In the genomic region with DNA sequence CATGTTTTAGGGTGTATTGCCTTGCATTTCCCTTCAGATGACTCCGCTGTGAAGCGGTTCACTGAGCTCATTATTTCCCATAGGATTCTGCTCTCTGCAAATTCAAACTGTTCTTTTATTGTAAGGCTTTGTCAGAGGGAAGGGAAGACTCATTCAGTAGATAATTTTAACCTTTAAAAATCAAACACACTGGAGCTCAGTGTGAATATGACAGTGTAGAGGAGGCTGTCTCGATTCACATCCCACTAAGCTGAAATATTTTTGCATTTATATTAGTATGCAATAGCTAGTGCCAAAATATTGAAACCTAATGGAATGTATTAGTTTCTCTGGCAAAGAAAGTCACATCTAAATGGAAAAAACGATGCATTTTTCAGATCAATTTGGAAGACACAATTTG, we compare ENCODE assay signal across 21 mouse cellular contexts.
A peak's percentile ranks its signal among the peaks of the same experiment; 100 is the strongest.
DNase-seq lines count a peak whose midpoint lies in the region; ATAC-seq and TF ChIP-seq lines count a peak whose summit lies in the region.
"Had no signal": no experiment of that assay in that cellular context is flagged by ENCODE, and none has a peak within 500 bp of the region (broad histone marks: within the 10 kb centered on the region; RNA-seq: fewer than 3 reads in every experiment).

No protein-coding gene starts in this region.

- H3K27ac ChIP-seq in forebrain, embryonic 16.5 days (ENCODE audit: low read length): no peak overlapping the region
- H3K27ac ChIP-seq in forebrain, embryonic 13.5 days: no peak overlapping the region
- H3K27ac ChIP-seq in hindbrain, embryonic 14.5 days: 0 out of 2 replicates have a peak overlapping the region, but pooled peaks have one; percentile 17
- H3K27ac ChIP-seq in hindbrain, embryonic 13.5 days: no peak overlapping the region
- H3K27ac ChIP-seq in stomach, postnatal 0 days (replicated peaks): no peak overlapping the region
- H3K27ac ChIP-seq: embryonic facial prominence, embryonic 15.5 days; forebrain, embryonic 10.5 days; heart, embryonic 10.5 days; intestine, embryonic 15.5 days had no signal

- no peaks in the 10 kb centered on the region for H3K36me3 ChIP-seq in forebrain, embryonic 16.5 days (ENCODE audit: control insufficient read depth, insufficient read depth)
- H3K36me3 ChIP-seq in forebrain, embryonic 13.5 days (ENCODE audit: poor library complexity, severe bottlenecking): no peaks in the 10 kb centered on the region
- no peaks in the 10 kb centered on the region for H3K36me3 ChIP-seq in hindbrain, embryonic 14.5 days (replicated peaks; ENCODE audit: control insufficient read depth, insufficient read depth)
- H3K36me3 ChIP-seq in hindbrain, embryonic 13.5 days: no peaks in the 10 kb centered on the region
- no peaks in the 10 kb centered on the region for H3K36me3 ChIP-seq in stomach, postnatal 0 days (ENCODE audit: control insufficient read depth, insufficient read depth, low read length)
- H3K36me3 ChIP-seq: embryonic facial prominence, embryonic 15.5 days; forebrain, embryonic 10.5 days; heart, embryonic 10.5 days; intestine, embryonic 15.5 days had no signal

- H3K9ac ChIP-seq in forebrain, embryonic 16.5 days (replicated peaks; ENCODE audit: low read depth, low read length): no peak overlapping the region
- H3K9ac ChIP-seq in forebrain, embryonic 13.5 days: no peak overlapping the region
- H3K9ac ChIP-seq in hindbrain, embryonic 14.5 days: no peak overlapping the region
- no peak overlapping the region for H3K9ac ChIP-seq in hindbrain, embryonic 13.5 days
- no peak overlapping the region for H3K9ac ChIP-seq in stomach, postnatal 0 days (ENCODE audit: low read length)
- H3K9ac ChIP-seq: embryonic facial prominence, embryonic 15.5 days; intestine, embryonic 15.5 days had no signal

- peak; percentile 59; the same call in 1 of the 2 replicates for ATAC-seq in forebrain, embryonic 16.5 days
- no peak for ATAC-seq in forebrain, embryonic 13.5 days
- ATAC-seq in hindbrain, embryonic 14.5 days (ENCODE audit: low FRiP score): no peak
- no peak for ATAC-seq in hindbrain, embryonic 13.5 days (ENCODE audit: low FRiP score)
- ATAC-seq in stomach, postnatal 0 days (ENCODE audit: low FRiP score, low TSS enrichment): no peak
- ATAC-seq: intestine, embryonic 15.5 days had no signal

- H3K4me1 ChIP-seq in forebrain, embryonic 16.5 days (replicated peaks; ENCODE audit: control insufficient read depth, insufficient read depth, low read length): no peaks in the 10 kb centered on the region
- no peaks in the 10 kb centered on the region for H3K4me1 ChIP-seq in forebrain, embryonic 13.5 days
- H3K4me1 ChIP-seq in hindbrain, embryonic 14.5 days (replicated peaks; ENCODE audit: control insufficient read depth, insufficient read depth, low read length): no peaks in the 10 kb centered on the region
- peaks cover 4% of the 10 kb centered on the region; the same call in 1 of the 2 replicates for H3K4me1 ChIP-seq in hindbrain, embryonic 13.5 days (replicated peaks)
- no peaks in the 10 kb centered on the region for H3K4me1 ChIP-seq in stomach, postnatal 0 days (replicated peaks; ENCODE audit: control insufficient read depth, insufficient read depth)
- H3K4me1 ChIP-seq: embryonic facial prominence, embryonic 15.5 days; forebrain, embryonic 10.5 days; heart, embryonic 10.5 days; intestine, embryonic 15.5 days had no signal

- no peak for TF ChIP-seq CTCF in stomach, postnatal 0 days (IDR thresholded peaks at IDR 0.05; ENCODE audit: low read depth)

- no peak for TF ChIP-seq EP300 in stomach, postnatal 0 days (optimal IDR thresholded peaks at IDR 0.05)

- H3K27me3 ChIP-seq in forebrain, embryonic 16.5 days (replicated peaks; ENCODE audit: control insufficient read depth, insufficient read depth, low read length): no peaks in the 10 kb centered on the region
- no peaks in the 10 kb centered on the region for H3K27me3 ChIP-seq in forebrain, embryonic 13.5 days
- no peaks in the 10 kb centered on the region for H3K27me3 ChIP-seq in hindbrain, embryonic 14.5 days (ENCODE audit: control insufficient read depth, insufficient read depth, low read length)
- H3K27me3 ChIP-seq in hindbrain, embryonic 13.5 days: no peaks in the 10 kb centered on the region
- no peaks in the 10 kb centered on the region for H3K27me3 ChIP-seq in stomach, postnatal 0 days (ENCODE audit: control insufficient read depth, insufficient read depth, low read length)
- H3K27me3 ChIP-seq: embryonic facial prominence, embryonic 15.5 days; intestine, embryonic 15.5 days had no signal

- DNase-seq in hindbrain, embryonic 14.5 days (ENCODE audit: low spot score): no peak
- peak; percentile 3 for DNase-seq in retina, postnatal 1 day
- DNase-seq in retina, embryonic 14.5 days (ENCODE audit: low spot score): no peak
- DNase-seq in stomach, postnatal 0 days (ENCODE audit: low spot score): no peak
- DNase-seq: adrenal gland, postnatal 10 days; cerebellum, adult 11 months; cerebellum, adult 8-10 months; cerebellum, postnatal 14 days; embryo, embryonic 11 days; gastrocnemius, postnatal 10 days; heart, adult 18-20 months; heart, postnatal 10 days; heart, postnatal 4 days had no signal

- H3K4me2 ChIP-seq in forebrain, embryonic 16.5 days (ENCODE audit: low read length): no peak overlapping the region
- H3K4me2 ChIP-seq in forebrain, embryonic 13.5 days: no peak overlapping the region
- no peak overlapping the region for H3K4me2 ChIP-seq in hindbrain, embryonic 14.5 days (replicated peaks)
- no peak overlapping the region for H3K4me2 ChIP-seq in hindbrain, embryonic 13.5 days
- no peak overlapping the region for H3K4me2 ChIP-seq in stomach, postnatal 0 days (replicated peaks; ENCODE audit: low read depth)
- H3K4me2 ChIP-seq: embryonic facial prominence, embryonic 15.5 days; intestine, embryonic 15.5 days had no signal

- no peaks in the 10 kb centered on the region for H3K9me3 ChIP-seq in forebrain, embryonic 16.5 days (ENCODE audit: control insufficient read depth, low read length)
- no peaks in the 10 kb centered on the region for H3K9me3 ChIP-seq in forebrain, embryonic 13.5 days (replicated peaks)
- H3K9me3 ChIP-seq in hindbrain, embryonic 14.5 days (ENCODE audit: control insufficient read depth, low read length): no peaks in the 10 kb centered on the region
- H3K9me3 ChIP-seq in hindbrain, embryonic 13.5 days: no peaks in the 10 kb centered on the region
- no peaks in the 10 kb centered on the region for H3K9me3 ChIP-seq in stomach, postnatal 0 days (ENCODE audit: control insufficient read depth, low read length)
- H3K9me3 ChIP-seq: embryonic facial prominence, embryonic 15.5 days; forebrain, embryonic 10.5 days; heart, embryonic 10.5 days; intestine, embryonic 15.5 days had no signal

- H3K4me3 ChIP-seq in forebrain, embryonic 16.5 days (replicated peaks; ENCODE audit: low read length): no peak overlapping the region
- no peak overlapping the region for H3K4me3 ChIP-seq in forebrain, embryonic 13.5 days
- no peak overlapping the region for H3K4me3 ChIP-seq in hindbrain, embryonic 14.5 days (replicated peaks; ENCODE audit: low read length)
- no peak overlapping the region for H3K4me3 ChIP-seq in hindbrain, embryonic 13.5 days
- no peak overlapping the region for H3K4me3 ChIP-seq in stomach, postnatal 0 days (ENCODE audit: low read depth, low read length)
- H3K4me3 ChIP-seq: embryonic facial prominence, embryonic 15.5 days; erythroblast, embryonic 14.5 days; forebrain, embryonic 10.5 days; heart, embryonic 10.5 days; intestine, embryonic 15.5 days had no signal

- 70% methylated on average over 4 of the region's 4 CpGs for WGBS in forebrain, embryonic 16.5 days
- 69% methylated on average over 4 of the region's 4 CpGs for WGBS in forebrain, embryonic 13.5 days
- WGBS in hindbrain, embryonic 14.5 days: 47% methylated on average over 4 of the region's 4 CpGs
- WGBS in hindbrain, embryonic 13.5 days: 50% methylated on average over 4 of the region's 4 CpGs
- WGBS in stomach, postnatal 0 days: 74% methylated on average over 4 of the region's 4 CpGs
